Mouse (Mus musculus) heart, adult 2 months (tissue): ENCODE results near the gene Slc4a4. TPM values are rescaled to one million over a fixed set of nuclear protein-coding genes. Genes with fewer than 3 reads are reported as not detected.

Experiments
- DNase-seq, 2 experiments: peaks; one replicate each; pipeline ENCODE4 v3.0.0; 2021
- H3K27ac ChIP-seq: fragments of 200-600 bp; 2 replicates; pipeline ENCODE4 v1.8.1; 2022
- H3K27me3 ChIP-seq: fragments of 200-500 bp; 2 replicates; pipeline ENCODE4 v1.6.1; 2012; ENCODE audit warnings: mild to moderate bottlenecking, low read length, inconsistent platforms, mixed read lengths; ENCODE audit not compliant: control insufficient read depth, insufficient read depth
- H3K36me3 ChIP-seq: fragments of 200-500 bp; 2 replicates; pipeline ENCODE4 v1.6.1; 2012; ENCODE audit warnings: low read length, inconsistent platforms; ENCODE audit not compliant: control insufficient read depth, insufficient read depth
- H3K4me1 ChIP-seq: fragments of 200-500 bp; 2 replicates; pipeline ENCODE4 v1.6.1; 2011; ENCODE audit warnings: low read length; ENCODE audit not compliant: control insufficient read depth, insufficient read depth
- H3K4me3 ChIP-seq: fragments of 200-600 bp; 2 replicates; pipeline ENCODE4 v1.8.1; 2022
- H3K79me2 ChIP-seq: fragments of 200-500 bp; replicated peaks from 2 replicates; pipeline ENCODE4 v1.6.1; 2012; ENCODE audit warnings: mild to moderate bottlenecking, inconsistent platforms, low read length, moderate library complexity, mixed read lengths; ENCODE audit not compliant: control insufficient read depth, insufficient read depth
- H3K9ac ChIP-seq: fragments of 200-500 bp; 2 replicates; pipeline ENCODE4 v1.6.1; 2012; ENCODE audit warnings: low read depth, mild to moderate bottlenecking, control low read depth, inconsistent platforms, low read length, mixed read lengths
- CTCF ChIP-seq: fragments of 200-600 bp; IDR thresholded peaks from 2 replicates; pipeline ENCODE4 v1.8.1; 2022; ENCODE audit warnings: antibody characterized with exemption, mild to moderate bottlenecking, moderate library complexity
- EP300 ChIP-seq: fragments of 200-500 bp; IDR thresholded peaks from 2 replicates; pipeline ENCODE4 v1.6.1; 2011; ENCODE audit warnings: low read depth, low read length, control low read depth; ENCODE audit not compliant: insufficient read depth
- POLR2A ChIP-seq: fragments of 200-500 bp; IDR thresholded peaks from 2 replicates; pipeline ENCODE4 v1.6.1; 2011; ENCODE audit warnings: mild to moderate bottlenecking, low read depth, low read length, control low read depth; ENCODE audit not compliant: insufficient read depth
- WGBS: fragments of 180-500 bp; shearing (Covaris S2); methylation state at CpG from one replicate; pipeline ENCODE4 v1.1.7; 2018; 5-methylcytosine and 5-hydroxymethylcytosine counted together
- intact Hi-C: fragments of 180-260 bp; cut with DNase I; formaldehyde crosslinking; loops from one replicate; pipeline ENCODE4 v1.15.1; 2025
- polyA plus RNA-seq: library from polyadenylated mRNA; depleted of rRNA; stranded (reverse); fragments of >200 nt; gene quantifications from 2 replicates; pipeline ENCODE4 v1.2.3, GENCODE M21; 2012
- total RNA-seq, 2 experiments: library from RNA; stranded (reverse); gene quantifications; 2 replicates each; pipeline ENCODE4 v1.2.3; 2021

Slc4a4 gene
- total and polyA plus RNA-seq, 3 experiments = 4.9 to 25.5 (median 19.4) TPM

- DNase-seq = no peak
- intact Hi-C loops = no loop called here
- Histone ChIP-seq H3K27me3 (no peaks in the 10 kb centered on the region), H3K27ac (no peak overlapping the region), H3K9ac (no peak overlapping the region), H3K79me2 (no peaks in the 10 kb centered on the region), H3K36me3 (no peaks in the 10 kb centered on the region), H3K4me3 (no peak overlapping the region), H3K4me1 (no peaks in the 10 kb centered on the region)
- TF ChIP-seq CTCF (no peak), EP300 (no peak), POLR2A (no peak)
- WGBS = 89% methylated on average over 7 of the region's 7 CpGs
These were observed 201.3 kb downstream of the Slc4a4 start for GRCm38 (mm10) chr5:89087916-89088315.

GRCm38 (mm10) chr5:89088462-89088861, 201.8 kb downstream of the Slc4a4 start:
- Histone ChIP-seq H3K27ac (no peak overlapping the region), H3K9ac (no peak overlapping the region), H3K79me2 (no peaks in the 10 kb centered on the region), H3K36me3 (no peaks in the 10 kb centered on the region), H3K27me3 (no peaks in the 10 kb centered on the region), H3K4me3 (no peak overlapping the region), H3K4me1 (no peaks in the 10 kb centered on the region)
- DNase-seq = peak in 1 of 2 experiments; percentile 5
- TF ChIP-seq CTCF (no peak), EP300 (no peak), POLR2A (no peak)
- 80% methylated on average over 11 of the region's 11 CpGs for WGBS
- intact Hi-C loops = no loop called here

- intact Hi-C loops = no loop called here
- DNase-seq = no peak
- Histone ChIP-seq H3K27me3 (no peaks in the 10 kb centered on the region), H3K36me3 (no peaks in the 10 kb centered on the region), H3K4me1 (no peaks in the 10 kb centered on the region), H3K27ac (no peak overlapping the region), H3K79me2 (no peaks in the 10 kb centered on the region), H3K9ac (no peak overlapping the region), H3K4me3 (no peak overlapping the region)
- whole genome bisulfite sequencing = 86% methylated on average over 3 of the region's 3 CpGs
- no peak for TF ChIP-seq EP300
- no peak for TF ChIP-seq POLR2A
- no peak for TF ChIP-seq CTCF
These were observed 203.5 kb downstream of the Slc4a4 start for GRCm38 (mm10) chr5:89090131-89090530.

- H3K27me3 ChIP-seq = no peaks in the 10 kb centered on the region
- DNase-seq = no peak
- H3K36me3 ChIP-seq = no peaks in the 10 kb centered on the region
- no peak overlapping the region for H3K4me3 ChIP-seq
- H3K9ac ChIP-seq = no peak overlapping the region
- no peak for TF ChIP-seq EP300
- TF ChIP-seq CTCF = no peak
- no peak for TF ChIP-seq POLR2A
- H3K27ac ChIP-seq = no peak overlapping the region
- intact Hi-C loops = no loop called here
- no peaks in the 10 kb centered on the region for H3K4me1 ChIP-seq
- H3K79me2 ChIP-seq = no peaks in the 10 kb centered on the region
These were observed 209.8 kb downstream of the Slc4a4 start for GRCm38 (mm10) chr5:89096371-89096770.

GRCm38 (mm10) chr5:89097291-89097690, 210.7 kb downstream of the Slc4a4 start:
- WGBS = 75% methylated on average over 3 of the region's 3 CpGs
- no peak overlapping the region for H3K4me3 ChIP-seq
- H3K4me1 ChIP-seq = no peaks in the 10 kb centered on the region
- no peak overlapping the region for H3K9ac ChIP-seq
- H3K36me3 ChIP-seq = no peaks in the 10 kb centered on the region
- TF ChIP-seq POLR2A = no peak
- no peak for TF ChIP-seq EP300
- no peak for TF ChIP-seq CTCF
- no peak overlapping the region for H3K27ac ChIP-seq
- no peaks in the 10 kb centered on the region for H3K79me2 ChIP-seq
- no peak for DNase-seq
- intact Hi-C loops = no loop called here
- no peaks in the 10 kb centered on the region for H3K27me3 ChIP-seq

- no peak for DNase-seq
- H3K4me1 ChIP-seq = no peaks in the 10 kb centered on the region
- H3K4me3 ChIP-seq = no peak overlapping the region
- no peaks in the 10 kb centered on the region for H3K79me2 ChIP-seq
- 81% methylated on average over 4 of the region's 4 CpGs for WGBS
- no peak overlapping the region for H3K27ac ChIP-seq
- H3K9ac ChIP-seq = no peak overlapping the region
- no peaks in the 10 kb centered on the region for H3K27me3 ChIP-seq
- no peaks in the 10 kb centered on the region for H3K36me3 ChIP-seq
- TF ChIP-seq EP300 (no peak), POLR2A (no peak), CTCF (no peak)
- intact Hi-C loops = no loop called here
These were observed 211.5 kb downstream of the Slc4a4 start for GRCm38 (mm10) chr5:89098121-89098520.

GRCm38 (mm10) chr5:89099886-89100285, 213.3 kb downstream of the Slc4a4 start:
- DNase-seq = no peak
- no peaks in the 10 kb centered on the region for H3K79me2 ChIP-seq
- intact Hi-C loops = no loop called here
- H3K36me3 ChIP-seq = no peaks in the 10 kb centered on the region
- no peak overlapping the region for H3K9ac ChIP-seq
- no peak overlapping the region for H3K27ac ChIP-seq
- H3K27me3 ChIP-seq = no peaks in the 10 kb centered on the region
- H3K4me1 ChIP-seq = no peaks in the 10 kb centered on the region; the same call in 1 of the 2 replicates
- TF ChIP-seq CTCF (no peak), EP300 (no peak), POLR2A (no peak)
- WGBS = 80% methylated on average over 3 of the region's 3 CpGs
- no peak overlapping the region for H3K4me3 ChIP-seq
